Mouse (Mus musculus) layer of hippocampus, postnatal 36 days (tissue): ENCODE data around the gene Gcm1. TPM values are rescaled to one million over a fixed set of nuclear protein-coding genes. Genes with fewer than 3 reads are reported as not detected.
"Not testable (repeated sequence)": the region's sequence is repeated elsewhere in the genome, so short reads cannot be mapped to it uniquely, and the experiment has no call there.

Experiments
- DNase-seq, 2 experiments: peaks; one replicate each; pipeline ENCODE4 v3.0.0; 2022
- total RNA-seq, 2 experiments: library from RNA; stranded (reverse); gene quantifications; 2 replicates each; pipeline ENCODE4 v1.2.3; 2021

Gene Gcm1
- total RNA-seq, 2 experiments from 2014 or later, result not detected

- DNase-seq, result no peak
These were observed 1.2 kb upstream of the Gcm1 start for GRCm38 (mm10) chr9:78050452-78050970.

GRCm38 (mm10) chr9:78053821-78054220 lies 2.1 kb downstream of the Gcm1 start:
- DNase-seq, result no peak

GRCm38 (mm10) chr9:78054298-78054697 lies 2.6 kb downstream of the Gcm1 start:
- no peak for DNase-seq

GRCm38 (mm10) chr9:78059525-78060120 lies 7.9 kb downstream of the Gcm1 start:
- DNase-seq, result no peak

GRCm38 (mm10) chr9:78062392-78062791 lies 10.7 kb downstream of the Gcm1 start:
- DNase-seq, result no peak

- no peak for DNase-seq
These were observed 12.4 kb downstream of the Gcm1 start for GRCm38 (mm10) chr9:78064121-78064520.

GRCm38 (mm10) chr9:78070496-78070895 lies 18.8 kb downstream of the Gcm1 start:
- no peak for DNase-seq

- DNase-seq, result no peak
These were observed 19.9 kb downstream of the Gcm1 start for GRCm38 (mm10) chr9:78071626-78072025.

GRCm38 (mm10) chr9:78073291-78073690 lies 21.6 kb downstream of the Gcm1 start:
- DNase-seq, result not testable (repeated sequence)

- DNase-seq, result no peak
These were observed 22.1 kb downstream of the Gcm1 start for GRCm38 (mm10) chr9:78073713-78074340.

- DNase-seq, result no peak
These were observed 23.5 kb downstream of the Gcm1 start for GRCm38 (mm10) chr9:78075256-78075655.

GRCm38 (mm10) chr9:78078240-78078639 lies 26.5 kb downstream of the Gcm1 start:
- DNase-seq, result no peak

GRCm38 (mm10) chr9:78081835-78082234 lies 30.1 kb downstream of the Gcm1 start:
- no peak for DNase-seq

GRCm38 (mm10) chr9:78084341-78084740 lies 32.6 kb downstream of the Gcm1 start:
- no peak for DNase-seq

- DNase-seq, result no peak
These were observed 34.1 kb downstream of the Gcm1 start for GRCm38 (mm10) chr9:78085722-78086287.

- DNase-seq, result no peak
These were observed 36.0 kb downstream of the Gcm1 start for GRCm38 (mm10) chr9:78087751-78088150.

GRCm38 (mm10) chr9:78088521-78088920 lies 36.8 kb downstream of the Gcm1 start:
- no peak for DNase-seq

GRCm38 (mm10) chr9:78088971-78089370 lies 37.2 kb downstream of the Gcm1 start:
- no peak for DNase-seq

GRCm38 (mm10) chr9:78089906-78090305 lies 38.2 kb downstream of the Gcm1 start:
- no peak for DNase-seq

GRCm38 (mm10) chr9:78090596-78090995 lies 38.9 kb downstream of the Gcm1 start:
- no peak for DNase-seq

- no peak for DNase-seq
These were observed 44.0 kb downstream of the Gcm1 start for GRCm38 (mm10) chr9:78095686-78096085.

GRCm38 (mm10) chr9:78096376-78096775 lies 44.7 kb downstream of the Gcm1 start:
- DNase-seq, result no peak

- DNase-seq, result no peak
These were observed 49.2 kb downstream of the Gcm1 start for GRCm38 (mm10) chr9:78100956-78101355.

- DNase-seq, result no peak
These were observed 49.7 kb downstream of the Gcm1 start for GRCm38 (mm10) chr9:78101431-78101830.
